ENCODE assay signal across 8 mouse cellular contexts in genomic region chr17:25282133-25282532, GRCm38 (mm10). TPM values are rescaled to one million over a fixed set of nuclear protein-coding genes. Genes with fewer than 3 reads are reported as not detected.
DNase-seq lines count a peak whose midpoint lies in the region; ATAC-seq and TF ChIP-seq lines count a peak whose summit lies in the region.

No protein-coding gene starts in this region.

- H3K9me3 ChIP-seq in liver, embryonic 14.5 days (ENCODE audit: control insufficient read depth, low read length): no peaks in the 10 kb centered on the region
- no peaks in the 10 kb centered on the region for H3K9me3 ChIP-seq in stomach, embryonic 15.5 days

- WGBS in liver, embryonic 14.5 days (ENCODE audit: insufficient replicate concordance): 20% methylated on average over 11 of the region's 11 CpGs
- 34% methylated on average over 11 of the region's 11 CpGs for WGBS in stomach, embryonic 15.5 days

- H3K4me3 ChIP-seq in liver, embryonic 14.5 days (ENCODE audit: insufficient read depth in 1 of 2, low read depth in 2 of 2, low read length in 2 of 2): peak overlapping the region; percentile 14 to 15; a peak in 1 of 4 replicates
- no peak overlapping the region for H3K4me3 ChIP-seq in stomach, embryonic 15.5 days (replicated peaks)

- TF ChIP-seq EP300 in liver, embryonic 14.5 days (IDR thresholded peaks at IDR 0.05; ENCODE audit: low read depth): no peak; the same call in 1 of the 2 replicates

- peak overlapping the region; percentile 37; the same call in 1 of the 2 replicates for H3K9ac ChIP-seq in liver, embryonic 14.5 days (replicated peaks)
- H3K9ac ChIP-seq in stomach, embryonic 15.5 days: no peak overlapping the region

- H3K27ac ChIP-seq in liver, embryonic 14.5 days: no peak overlapping the region
- no peak overlapping the region for H3K27ac ChIP-seq in stomach, embryonic 15.5 days

- H3K4me2 ChIP-seq in liver, embryonic 14.5 days (ENCODE audit: low read depth): peak overlapping the region; percentile 54
- H3K4me2 ChIP-seq in stomach, embryonic 15.5 days: no peak overlapping the region

- DNase-seq in ovary, postnatal 36 days (ENCODE audit: low spot score): peak; percentile 35
- DNase-seq in ovary, postnatal 10 days (ENCODE audit: low spot score): no peak
- DNase-seq in adrenal gland, postnatal 25 days: peak; percentile 50
- peak; percentile 29 to 42 for DNase-seq in heart, postnatal 14 days
- DNase-seq in liver, embryonic 14.5 days (ENCODE audit: low read depth in 3 of 3, low spot score in 3 of 3): peak; percentile 67 to 72 (median 68)
- DNase-seq in right cerebral cortex, adult 2 months (ENCODE audit: low spot score in 2 of 2): no peak
- no peak for DNase-seq in left cerebral cortex, adult 18-20 months (ENCODE audit: low spot score in 2 of 2)

- no peaks in the 10 kb centered on the region for H3K27me3 ChIP-seq in liver, embryonic 14.5 days (ENCODE audit: control insufficient read depth, insufficient read depth, low read length)
- no peaks in the 10 kb centered on the region for H3K27me3 ChIP-seq in stomach, embryonic 15.5 days (replicated peaks)

- intact Hi-C loops in heart, postnatal 14 days (cut with DNase I): no loop called here

- peak; percentile 75 for ATAC-seq in liver, embryonic 14.5 days (ENCODE audit: insufficient read depth)
- ATAC-seq in stomach, embryonic 15.5 days (ENCODE audit: insufficient read depth, low FRiP score, low read depth): peak; percentile 76; the same call in 1 of the 2 replicates

- H3K36me3 ChIP-seq in liver, embryonic 14.5 days (replicated peaks; ENCODE audit: control insufficient read depth, insufficient read depth, low read depth): no peaks in the 10 kb centered on the region
- no peaks in the 10 kb centered on the region for H3K36me3 ChIP-seq in stomach, embryonic 15.5 days

- H3K4me1 ChIP-seq in liver, embryonic 14.5 days (replicated peaks; ENCODE audit: control insufficient read depth in 2 of 2, insufficient read depth in 2 of 2, low read length in 1 of 2): peaks cover 3 to 8% of the 10 kb centered on the region in 2 experiments
- no peaks in the 10 kb centered on the region for H3K4me1 ChIP-seq in stomach, embryonic 15.5 days

- no peak for TF ChIP-seq CTCF in liver, embryonic 14.5 days (IDR thresholded peaks at IDR 0.05; ENCODE audit: low read depth)

RNA-seq across cellular contexts. Expression of gene Ube2i, which starts 7.7 kb away (rescaled TPM):
- 234 and 263 TPM in 2 replicates for total RNA-seq in adrenal gland, postnatal 25 days (2021)
- total RNA-seq in heart, postnatal 14 days (2021): 100 to 1,000 TPM; 119 to 121 TPM
- polyA plus RNA-seq in liver, embryonic 14.5 days (2012; rRNA removed): 129 and 168 TPM in 2 replicates
- 244 and 260 TPM in 2 replicates for polyA plus RNA-seq in liver, embryonic 14.5 days (2014; fragmentation: Nextera tagmentation; extraction: Ambion mirVana)
- 503 and 542 TPM in 2 replicates for polyA plus RNA-seq in stomach, embryonic 15.5 days (2015; fragmentation: Nextera tagmentation; extraction: Ambion mirVana)
- 100 to 1,000 TPM; 218 to 227 TPM for total RNA-seq in left cerebral cortex, adult 18-20 months (2021)

RNA-seq across cellular contexts. Expression of gene Prss34, which starts 16.1 kb away (rescaled TPM):
- total RNA-seq in adrenal gland, postnatal 25 days (2021): 0.27 TPM in 1 of 2 replicates, not detected in the other
- total RNA-seq in heart, postnatal 14 days (2021): under 1 TPM; 0.53 to 0.54 TPM
- polyA plus RNA-seq in liver, embryonic 14.5 days (2012; rRNA removed): 0.89 and 1.8 TPM in 2 replicates
- 0.71 and 3.6 TPM in 2 replicates for polyA plus RNA-seq in liver, embryonic 14.5 days (2014; fragmentation: Nextera tagmentation; extraction: Ambion mirVana)
- 1.8 TPM in 2 replicates for polyA plus RNA-seq in stomach, embryonic 15.5 days (2015; fragmentation: Nextera tagmentation; extraction: Ambion mirVana)
- total RNA-seq in left cerebral cortex, adult 18-20 months (2021): not detected

RNA-seq across cellular contexts. Expression of gene Baiap3, which starts 26.0 kb away (rescaled TPM):
- total RNA-seq in adrenal gland, postnatal 25 days (2021): 6.8 and 15.0 TPM in 2 replicates
- under 1 TPM; 0.17 to 0.63 TPM for total RNA-seq in heart, postnatal 14 days (2021)
- 0.27 and 0.63 TPM in 2 replicates for polyA plus RNA-seq in liver, embryonic 14.5 days (2012; rRNA removed)
- 0.69 TPM in 1 of 2 replicates, not detected in the other for polyA plus RNA-seq in liver, embryonic 14.5 days (2014; fragmentation: Nextera tagmentation; extraction: Ambion mirVana)
- polyA plus RNA-seq in stomach, embryonic 15.5 days (2015; fragmentation: Nextera tagmentation; extraction: Ambion mirVana): 3.3 and 7.2 TPM in 2 replicates
- 10 to 100 TPM; 17.5 to 18.7 TPM for total RNA-seq in left cerebral cortex, adult 18-20 months (2021)

RNA-seq across cellular contexts. Expression of gene Prss28, which starts 26.3 kb away (rescaled TPM):
- not detected in 2 replicates for total RNA-seq in adrenal gland, postnatal 25 days (2021)
- not detected for total RNA-seq in heart, postnatal 14 days (2021)
- polyA plus RNA-seq in liver, embryonic 14.5 days (2012; rRNA removed): not detected in 2 replicates
- polyA plus RNA-seq in liver, embryonic 14.5 days (2014; fragmentation: Nextera tagmentation; extraction: Ambion mirVana): not detected in 2 replicates
- not detected in 2 replicates for polyA plus RNA-seq in stomach, embryonic 15.5 days (2015; fragmentation: Nextera tagmentation; extraction: Ambion mirVana)
- total RNA-seq in left cerebral cortex, adult 18-20 months (2021): not detected

RNA-seq across cellular contexts. Expression of gene Prss29, which starts 36.3 kb away (rescaled TPM):
- not detected in 2 replicates for total RNA-seq in adrenal gland, postnatal 25 days (2021)
- not detected for total RNA-seq in heart, postnatal 14 days (2021)
- polyA plus RNA-seq in liver, embryonic 14.5 days (2012; rRNA removed): not detected in 2 replicates
- polyA plus RNA-seq in liver, embryonic 14.5 days (2014; fragmentation: Nextera tagmentation; extraction: Ambion mirVana): not detected in 2 replicates
- polyA plus RNA-seq in stomach, embryonic 15.5 days (2015; fragmentation: Nextera tagmentation; extraction: Ambion mirVana): not detected in 2 replicates
- total RNA-seq in left cerebral cortex, adult 18-20 months (2021): not detected

Comparison
In these comparisons a context has a peak if more than half of its experiments do, and no peak if none do; other contexts are left out.
1. DNase-seq: peak in ovary, postnatal 36 days (single experiment), adrenal gland, postnatal 25 days (single experiment), heart, postnatal 14 days (2 of 2) and liver, embryonic 14.5 days (3 of 3); none in ovary, postnatal 10 days (single experiment), right cerebral cortex, adult 2 months (0 of 2) and left cerebral cortex, adult 18-20 months (0 of 2).